Mouse (Mus musculus) thymus, postnatal 4 days (tissue): ENCODE results near the gene Dab2ip.
A peak's percentile ranks its signal among the peaks of the same experiment; 100 is the strongest.

ENCODE experiments used
- DNase-seq: peaks from one replicate; pipeline ENCODE4 v3.0.0; 2021

The Dab2ip gene

DNA sequence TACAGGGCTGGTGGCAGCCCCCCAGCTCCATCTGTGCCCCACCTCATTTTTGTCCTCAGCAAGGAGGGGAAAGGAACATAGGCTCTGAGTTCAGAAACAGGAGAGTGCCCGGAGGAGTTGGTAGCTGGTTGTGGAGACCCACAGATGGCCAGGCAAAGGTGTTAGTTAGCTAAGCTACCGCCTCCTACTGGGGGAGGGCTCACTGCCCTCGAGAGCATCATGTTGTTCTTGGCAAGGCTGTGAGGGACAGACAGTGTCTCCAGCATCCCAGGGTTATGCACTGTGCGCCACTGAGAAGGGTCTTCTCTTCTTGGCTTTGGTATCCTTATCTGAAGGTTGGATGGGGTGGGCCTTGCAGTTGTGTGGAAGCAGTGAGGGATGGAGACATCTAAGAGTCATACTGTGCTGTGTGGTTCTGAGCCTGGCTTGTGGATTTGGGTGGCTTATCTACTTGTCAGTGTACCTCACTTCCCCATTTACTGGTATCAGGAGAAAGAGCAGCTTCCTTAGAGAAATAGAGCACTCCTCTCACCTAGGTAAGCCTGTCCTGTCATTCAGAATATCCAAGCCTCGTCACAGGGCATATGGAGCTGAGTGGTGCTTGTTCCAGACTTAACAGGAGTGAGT, 66.4 kb downstream of the Dab2ip start:
- DNase-seq, result no peak

DNA sequence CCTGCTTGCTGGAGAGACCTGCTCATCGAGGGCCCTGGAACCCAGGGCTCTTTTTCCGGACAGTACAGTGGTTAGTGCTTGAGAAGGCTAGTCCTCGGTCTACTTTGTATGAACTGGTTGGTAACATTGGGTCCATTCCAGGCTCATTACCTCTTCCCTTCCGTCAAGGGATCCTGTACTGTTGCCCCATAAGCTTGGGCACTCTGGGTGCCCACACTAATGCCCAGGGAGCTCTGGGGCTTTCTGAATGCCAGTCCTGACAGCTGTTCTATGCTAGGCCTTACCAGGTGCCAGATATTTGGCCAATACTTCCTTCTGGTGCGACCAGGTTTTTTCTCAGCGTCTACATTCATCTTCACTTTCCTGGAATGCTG, 66.9 kb downstream of the Dab2ip start:
- no peak for DNase-seq

DNA sequence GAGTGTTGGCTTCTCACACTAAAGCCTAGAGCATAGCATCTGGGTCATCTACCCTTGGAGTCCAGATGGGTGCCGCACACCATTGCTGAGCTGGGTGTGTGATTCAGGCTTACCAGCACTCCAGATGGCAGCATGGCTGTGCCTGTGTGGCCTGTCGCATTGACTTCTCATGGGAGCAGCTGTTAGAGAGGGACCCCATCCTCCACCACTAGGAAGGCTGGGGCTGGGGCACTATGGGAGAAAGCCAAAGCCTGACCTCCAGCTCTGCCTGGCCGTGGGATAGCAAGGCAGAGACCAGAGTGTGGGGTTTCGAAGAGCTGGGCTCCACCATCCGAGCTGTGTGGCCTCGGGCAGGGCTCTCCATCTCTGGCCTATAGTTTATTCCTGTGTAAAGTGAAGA, 67.5 kb downstream of the Dab2ip start:
- DNase-seq, result no peak

DNA sequence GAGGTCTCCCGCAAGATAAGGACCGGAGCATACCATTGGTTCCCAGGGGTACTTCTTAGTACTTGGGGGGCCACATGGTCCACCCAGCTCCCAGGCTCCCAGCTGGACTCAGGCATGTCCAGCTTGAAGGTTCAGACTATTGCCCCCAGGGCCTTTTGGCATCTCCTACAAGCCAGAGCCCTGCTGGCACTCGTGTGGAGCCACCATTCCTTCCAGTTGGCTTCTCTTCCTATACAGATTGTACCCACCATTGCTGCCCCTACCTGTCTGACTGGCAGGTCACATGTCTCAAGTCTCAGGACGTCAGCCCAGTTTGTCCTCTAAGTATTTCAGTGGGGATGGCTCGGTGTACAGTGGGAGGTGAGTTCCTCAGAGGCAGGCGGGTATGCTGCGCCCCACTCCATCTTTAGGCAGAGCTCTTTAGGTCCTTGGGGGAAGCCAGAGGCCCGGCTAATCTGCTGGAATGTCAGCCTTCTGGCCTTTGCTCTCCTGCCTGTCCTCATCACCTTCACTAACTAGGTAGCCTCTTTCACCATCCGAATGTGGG, 68.2 kb downstream of the Dab2ip start:
- no peak for DNase-seq

GRCm38 (mm10) chr2:35627298-35627898, 69.3 kb downstream of the Dab2ip start:
- no peak for DNase-seq

GRCm38 (mm10) chr2:35628052-35628451, 70.0 kb downstream of the Dab2ip start:
- DNase-seq, result no peak

GRCm38 (mm10) chr2:35628656-35629055, 70.6 kb downstream of the Dab2ip start:
- DNase-seq, result no peak

DNA sequence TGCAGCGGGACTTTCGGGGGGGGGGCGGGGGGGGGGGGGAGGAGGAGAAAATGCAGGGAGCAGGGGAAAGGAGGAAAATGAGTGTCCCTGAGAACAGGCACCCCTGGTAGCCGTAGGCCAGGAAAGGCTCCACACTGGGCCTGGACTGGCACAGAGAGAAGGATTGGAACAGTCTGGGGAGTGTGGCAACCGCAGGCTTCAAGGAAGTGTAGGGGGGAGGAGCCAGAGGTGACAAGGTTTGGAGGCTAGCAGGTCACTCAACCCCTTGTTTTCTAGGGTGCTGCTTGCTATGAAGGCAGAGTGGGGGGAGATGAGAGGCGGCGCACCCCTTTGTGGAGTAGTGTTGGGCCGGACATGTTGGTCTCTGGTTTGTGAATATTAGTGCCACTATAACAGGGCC, 71.1 kb downstream of the Dab2ip start:
- no peak for DNase-seq

GRCm38 (mm10) chr2:35633392-35633791, 75.3 kb downstream of the Dab2ip start:
- no peak for DNase-seq

DNA sequence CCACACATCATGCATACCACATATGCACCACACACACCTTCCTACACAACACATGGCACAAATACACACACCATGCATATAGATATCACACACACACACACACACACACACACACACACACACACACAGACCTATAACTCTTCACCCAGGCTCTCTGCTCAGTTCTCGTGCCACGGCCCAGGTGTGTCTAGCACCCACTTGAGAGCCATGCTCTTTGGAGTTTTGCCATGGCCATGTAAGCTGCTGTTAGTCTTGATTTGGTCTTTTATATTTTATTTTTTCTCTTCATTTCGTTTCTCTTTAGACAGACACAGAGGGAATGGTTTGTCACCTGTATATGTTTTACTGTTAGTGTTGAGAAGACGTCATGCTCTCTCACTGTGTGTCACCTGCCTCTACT, 76.9 kb downstream of the Dab2ip start:
- no peak for DNase-seq

GRCm38 (mm10) chr2:35635541-35635940, 77.5 kb downstream of the Dab2ip start:
- DNase-seq, result no peak

GRCm38 (mm10) chr2:35637880-35638535, 79.9 kb downstream of the Dab2ip start:
- no peak for DNase-seq

DNA sequence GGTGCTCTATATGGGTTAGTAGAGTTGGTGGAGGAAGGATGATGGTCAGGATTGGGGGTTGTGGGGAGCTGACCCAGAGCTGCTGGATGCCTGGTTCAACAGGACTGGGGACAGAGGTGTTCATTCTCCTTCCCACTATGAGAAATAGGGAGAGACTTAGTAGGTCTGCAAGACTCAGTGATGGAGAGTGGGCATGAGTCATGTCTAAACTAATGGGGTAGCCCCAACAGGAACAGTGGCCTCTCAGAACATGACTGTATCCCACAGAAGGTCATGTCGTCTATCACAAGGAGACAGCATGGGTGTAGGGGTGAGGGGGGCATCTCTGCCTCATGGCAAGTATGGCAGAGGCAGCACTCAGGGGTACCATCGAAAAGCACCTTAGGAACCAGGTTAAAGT, 81.7 kb downstream of the Dab2ip start:
- DNase-seq, result no peak

GRCm38 (mm10) chr2:35640576-35640975, 82.5 kb downstream of the Dab2ip start:
- DNase-seq, result no peak

DNA sequence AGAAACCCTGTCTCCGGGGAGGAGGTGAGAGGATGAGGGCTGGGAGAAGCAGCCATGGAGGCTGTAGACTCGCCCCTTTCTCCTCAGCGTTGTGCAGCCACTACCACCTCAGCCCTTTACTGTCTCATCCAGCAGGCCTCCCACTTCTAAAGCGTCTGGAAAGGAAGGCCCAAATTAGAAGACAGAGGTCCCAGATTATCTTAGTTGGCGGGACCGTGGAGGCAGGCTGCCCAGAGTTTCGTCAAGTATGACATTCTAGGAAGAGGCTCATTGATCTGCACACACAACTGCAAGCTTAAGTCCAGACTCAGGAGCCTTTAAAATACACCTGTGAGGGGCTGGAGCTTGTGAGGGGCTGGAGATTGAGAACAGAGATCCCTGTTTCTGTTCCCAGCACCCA, 84.2 kb downstream of the Dab2ip start:
- DNase-seq, result no peak

DNA sequence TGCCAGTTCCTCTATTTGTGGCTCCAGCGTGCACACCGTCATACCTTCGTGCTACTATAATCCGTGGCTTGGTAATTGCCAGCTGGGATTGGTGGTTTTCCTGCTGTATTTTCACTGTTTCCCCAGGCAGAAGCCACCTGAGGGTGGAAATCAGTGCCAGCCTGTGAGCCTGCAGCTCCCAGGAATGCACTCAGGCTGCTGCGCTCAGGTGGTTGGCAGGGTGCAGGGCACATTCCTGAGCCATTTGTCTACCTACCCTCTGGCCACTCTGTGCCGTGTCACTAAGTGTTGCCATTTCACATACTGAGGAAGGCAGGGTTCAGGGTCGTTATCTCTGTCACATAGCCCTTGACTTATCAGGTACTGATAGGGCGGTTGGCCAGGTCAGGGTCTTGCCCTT, 88.5 kb downstream of the Dab2ip start:
- DNase-seq, result no peak

- peak; percentile 92 for DNase-seq
Observed at GRCm38 (mm10) chr2:35649708-35650107, 91.6 kb downstream of the Dab2ip start.

- DNase-seq, result peak; percentile 77
Observed at GRCm38 (mm10) chr2:35651297-35651731, 93.2 kb downstream of the Dab2ip start.

DNA sequence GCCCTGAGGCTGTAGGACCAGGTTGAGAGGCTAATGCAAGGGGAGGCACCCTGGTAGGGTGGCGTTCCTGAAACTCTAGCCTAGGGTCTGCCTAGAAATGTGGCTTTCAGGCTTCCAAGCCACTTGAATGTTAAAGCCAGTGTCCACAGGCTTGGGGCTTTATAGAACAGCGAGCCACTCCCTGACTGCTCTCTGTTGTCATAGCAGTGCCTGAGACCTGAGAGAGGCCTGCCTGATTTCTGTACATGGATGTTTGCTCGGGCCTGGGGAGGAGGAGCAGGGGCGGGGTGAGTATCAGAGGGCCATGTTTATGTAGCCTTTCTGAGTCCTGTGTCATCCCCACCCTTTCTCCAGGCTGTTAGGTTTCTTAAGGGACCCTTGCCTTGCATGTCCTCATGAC, 94.9 kb downstream of the Dab2ip start:
- no peak for DNase-seq

GRCm38 (mm10) chr2:35654795-35655194, 96.7 kb downstream of the Dab2ip start:
- no peak for DNase-seq

DNA sequence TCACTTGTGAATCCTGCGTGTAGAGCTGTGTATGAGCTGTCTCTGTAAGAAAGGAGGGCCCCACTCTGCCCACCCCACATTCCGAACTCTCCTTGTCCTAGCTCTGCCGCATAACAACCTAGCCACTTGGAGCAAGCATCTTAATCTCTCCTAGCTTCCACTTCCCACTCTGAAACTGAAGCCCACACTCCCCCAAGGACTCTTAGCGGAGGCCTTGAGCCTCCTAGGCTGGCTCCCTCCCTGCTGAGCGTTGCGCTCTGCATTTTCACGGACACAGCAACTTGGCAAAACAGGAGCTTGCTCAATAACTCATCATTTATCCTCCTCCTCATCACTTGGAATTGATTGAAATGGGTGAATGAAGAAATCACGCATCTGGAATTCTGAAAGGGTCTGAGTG, 97.9 kb downstream of the Dab2ip start:
- no peak for DNase-seq

DNA sequence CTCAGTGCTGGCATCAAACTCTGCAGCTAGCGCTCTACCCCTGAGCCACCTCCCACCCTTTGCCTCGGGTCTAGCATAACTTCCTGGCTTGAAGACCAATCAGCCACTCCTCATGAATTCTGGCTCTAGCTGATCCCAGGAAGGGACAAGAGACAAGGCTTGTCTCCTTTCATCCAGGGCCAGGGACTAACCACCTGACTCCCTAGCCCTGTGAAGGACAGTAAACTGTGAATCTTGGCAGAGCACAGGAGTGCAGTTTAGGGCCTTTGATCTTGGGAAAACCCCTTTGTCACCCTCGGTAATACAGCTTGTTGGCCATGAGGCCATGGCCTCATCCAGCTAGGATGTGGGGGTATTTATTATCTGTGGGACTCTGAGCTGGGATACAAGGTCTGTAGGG, 100.2 kb downstream of the Dab2ip start:
- no peak for DNase-seq

DNA sequence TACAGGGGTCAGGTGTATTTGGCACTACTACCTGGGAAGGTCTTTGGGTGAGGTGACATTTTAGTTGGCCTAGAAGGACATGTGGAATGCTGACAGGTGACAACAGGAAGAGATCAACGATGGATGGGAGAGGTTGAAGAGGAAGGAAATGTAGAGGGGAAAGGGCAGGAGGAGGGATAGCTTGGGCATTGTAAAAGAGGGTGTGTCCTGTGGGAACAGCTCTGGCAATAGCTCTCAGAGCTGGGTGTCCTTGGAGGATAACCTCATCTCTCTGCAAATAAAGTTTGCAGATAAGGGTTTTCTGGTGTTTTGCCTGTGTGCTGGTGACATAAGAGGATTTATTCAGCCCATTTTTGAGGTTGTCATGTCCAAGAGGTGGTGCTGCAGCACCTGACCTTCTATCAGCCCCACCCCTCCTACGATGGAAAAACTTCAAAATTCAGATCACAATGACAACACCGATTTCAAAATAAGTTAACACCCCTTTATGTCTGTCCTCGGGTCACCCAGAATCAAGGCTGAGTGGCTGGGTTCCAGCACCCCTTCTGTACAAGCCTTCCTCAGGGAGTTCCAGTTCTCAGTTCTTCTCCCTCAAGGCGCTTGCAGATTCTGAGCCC, 101.6 kb downstream of the Dab2ip start:
- no peak for DNase-seq

DNA sequence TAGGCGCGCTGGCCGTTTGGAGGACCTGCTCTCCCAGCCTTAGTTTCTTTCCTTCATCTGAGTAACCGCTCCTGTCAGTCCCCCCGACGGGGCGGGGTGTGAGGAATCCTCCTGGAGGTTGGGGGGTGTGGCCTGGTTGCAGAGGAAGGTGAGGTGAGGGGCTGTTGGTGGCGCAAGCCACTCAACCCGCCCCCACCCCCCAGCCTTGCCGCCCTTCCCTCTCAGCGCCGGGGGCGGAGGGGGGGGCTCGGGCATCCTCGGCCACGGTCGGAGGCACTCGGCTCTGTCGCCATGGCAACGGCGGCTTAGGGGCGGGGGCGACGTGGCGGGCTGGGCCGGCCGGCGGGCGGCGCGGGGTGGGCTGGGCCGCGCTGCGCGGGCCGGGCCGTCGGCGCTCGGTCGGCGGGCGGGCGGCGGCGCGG, 102.9 kb downstream of the Dab2ip start:
- DNase-seq, result peak; percentile 87
